Mouse (Mus musculus) frontal cortex, postnatal 36 days (tissue): ENCODE measurements around the gene Usp10.

Source experiments
- DNase-seq, 2 experiments: peaks; one replicate each; pipeline ENCODE4 v3.0.0; 2022; ENCODE audit warnings: low spot score in 2 of 2

The Usp10 gene

DNA sequence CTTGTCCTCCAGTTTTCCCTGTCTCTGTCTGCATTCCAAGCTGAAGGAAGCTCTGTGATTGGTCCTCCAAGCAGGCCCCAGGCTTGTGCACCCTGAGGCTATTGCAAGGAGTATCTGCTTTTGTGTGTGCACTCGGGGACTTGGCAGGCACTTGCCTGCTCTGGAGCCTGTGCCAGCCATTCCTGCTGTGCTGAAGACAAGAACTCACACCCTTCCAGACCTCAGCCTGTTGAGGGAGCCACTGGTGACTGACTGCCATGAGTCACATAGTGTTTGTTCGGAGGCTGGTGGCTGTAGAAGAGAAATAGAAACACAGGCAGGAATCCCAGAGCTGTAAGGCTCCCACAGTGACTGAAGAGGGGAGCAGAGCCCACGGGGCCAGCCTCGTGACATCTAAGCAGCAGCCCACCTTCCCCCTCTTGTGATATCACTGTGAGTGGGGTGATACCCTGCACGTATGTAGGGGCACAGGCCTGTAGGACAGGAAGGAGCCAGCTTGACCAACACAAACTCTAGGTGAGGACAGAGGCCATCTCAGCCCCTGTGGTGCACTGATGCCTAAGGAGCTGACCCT is 50.5 kb downstream of the Usp10 start:
- peak; percentile 64 to 68 for DNase-seq

DNA sequence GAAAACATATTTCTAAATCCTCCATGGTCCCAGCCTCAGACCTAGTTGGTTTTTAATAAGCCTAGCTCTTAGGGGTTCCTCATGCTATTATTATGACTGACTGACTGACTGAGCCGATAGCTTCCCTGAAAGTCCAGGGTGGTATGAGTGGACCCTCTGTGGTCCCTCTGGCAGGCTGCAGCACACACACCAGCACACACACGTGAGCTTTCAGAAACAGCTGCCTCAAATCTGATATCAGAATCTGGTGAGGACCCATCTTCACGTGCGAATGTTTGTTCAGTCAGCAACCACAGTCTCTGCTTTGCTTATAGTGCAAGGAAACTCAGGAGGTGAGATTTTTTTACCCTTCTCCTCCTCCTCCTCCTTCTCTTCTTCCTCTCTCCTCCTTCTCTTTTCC is 54.7 kb downstream of the Usp10 start:
- no peak for DNase-seq

DNA sequence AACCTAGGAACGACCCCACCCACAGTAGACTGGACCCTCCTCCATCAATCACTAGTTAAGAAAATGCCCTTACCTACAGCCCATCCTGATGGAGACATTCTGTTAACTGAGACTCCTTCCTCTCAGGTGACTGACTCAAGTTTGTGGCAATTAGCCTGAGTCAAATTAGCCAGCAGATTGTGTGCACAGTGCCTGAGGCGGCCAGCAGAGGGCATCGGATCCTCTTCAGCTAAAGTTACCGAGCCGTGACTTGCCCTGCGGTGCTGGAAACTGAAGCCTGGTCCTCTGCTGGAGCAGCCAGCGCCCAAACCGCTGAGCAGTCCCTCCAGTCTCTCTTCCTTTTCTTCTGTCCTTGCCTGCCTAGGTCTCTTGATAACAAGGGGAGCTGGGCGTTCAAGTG is 57.3 kb downstream of the Usp10 start:
- DNase-seq = no peak

DNA sequence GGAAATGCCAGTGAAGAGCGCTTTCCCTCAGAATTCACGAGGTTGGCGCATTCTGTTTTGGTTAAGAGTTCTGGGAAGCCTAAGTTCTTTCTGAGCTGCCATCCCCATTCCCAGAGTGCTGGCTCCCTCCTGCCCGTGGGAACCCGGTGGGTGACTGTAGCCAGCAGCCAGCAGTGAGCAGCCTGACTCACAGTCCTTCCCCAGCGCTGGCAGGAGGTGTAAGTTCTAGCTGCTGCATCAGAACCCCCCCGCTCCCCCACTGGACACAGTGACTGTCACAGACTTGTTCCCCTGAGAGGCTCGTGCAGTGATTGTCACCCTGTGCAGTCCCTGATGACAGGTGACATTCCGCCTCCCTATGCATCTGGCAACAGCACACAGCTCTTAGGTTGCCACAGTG is 60.0 kb downstream of the Usp10 start:
- DNase-seq = peak in 1 of 2 experiments; percentile 52

DNA sequence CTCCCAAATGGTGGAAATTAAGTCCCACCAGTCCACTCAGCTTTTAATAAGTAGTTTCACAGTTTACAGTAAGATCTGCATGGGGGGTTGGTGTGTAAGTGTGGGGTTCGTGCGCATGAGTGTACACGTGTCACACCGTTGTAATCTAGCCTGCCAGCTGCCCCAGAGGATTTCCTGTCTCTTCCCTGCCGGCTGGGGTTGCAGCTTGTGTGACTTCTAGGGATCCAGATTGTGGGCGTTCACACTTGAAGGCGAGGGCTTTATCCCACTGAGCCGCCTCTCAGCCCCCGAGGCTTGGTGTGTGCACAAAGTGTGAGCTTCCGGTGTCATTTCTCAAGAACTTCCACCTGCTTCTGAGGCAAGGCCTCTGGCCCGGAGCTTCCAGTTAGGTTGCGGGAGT is 62.4 kb downstream of the Usp10 start:
- DNase-seq = no peak

GRCm38 (mm10) chr8:119978770-119979381 is 68.7 kb downstream of the Usp10 start:
- no peak for DNase-seq

- DNase-seq = no peak
Measured at GRCm38 (mm10) chr8:119981253-119981652, 71.1 kb downstream of the Usp10 start.

DNA sequence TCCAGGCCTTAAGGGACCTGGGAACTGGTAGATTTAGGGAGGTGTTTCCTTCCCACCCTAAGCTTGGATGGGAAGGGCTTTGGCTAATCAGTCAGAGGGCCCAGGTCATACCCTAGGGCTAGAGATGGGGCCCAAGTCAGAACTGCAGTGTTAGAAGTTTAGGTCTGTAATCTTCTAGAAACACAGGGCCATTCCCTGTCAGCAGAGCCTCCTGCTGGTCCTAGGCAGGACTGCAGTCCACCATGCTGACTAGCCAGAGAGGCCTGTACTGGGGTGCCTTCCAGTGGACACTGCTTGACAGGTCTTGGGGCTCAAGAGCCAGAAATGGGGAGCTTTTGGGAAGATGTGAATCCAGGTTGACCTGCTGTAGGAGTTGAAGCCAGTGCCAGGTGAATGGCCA is 73.9 kb downstream of the Usp10 start:
- no peak for DNase-seq

DNA sequence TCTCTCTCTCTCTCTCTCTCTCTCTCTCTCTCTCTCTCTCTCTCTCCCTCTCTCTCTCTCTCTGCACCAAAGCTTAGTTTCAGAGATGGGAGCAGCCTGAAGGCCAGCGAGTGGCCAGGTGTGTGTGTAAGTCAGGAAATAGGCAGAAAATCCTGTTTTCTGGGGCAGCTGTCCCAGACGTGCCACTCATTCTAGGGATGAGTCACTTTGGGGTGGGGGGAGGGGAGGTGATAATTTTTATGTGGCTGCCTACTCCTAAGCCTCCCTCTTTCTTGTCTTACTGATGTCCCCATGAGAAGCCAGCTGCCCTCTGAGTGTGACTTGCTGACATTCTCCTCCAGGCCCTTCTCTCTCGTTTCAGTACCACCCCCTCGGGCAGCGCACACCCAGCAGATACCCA is 76.0 kb downstream of the Usp10 start:
- DNase-seq = no peak

DNA sequence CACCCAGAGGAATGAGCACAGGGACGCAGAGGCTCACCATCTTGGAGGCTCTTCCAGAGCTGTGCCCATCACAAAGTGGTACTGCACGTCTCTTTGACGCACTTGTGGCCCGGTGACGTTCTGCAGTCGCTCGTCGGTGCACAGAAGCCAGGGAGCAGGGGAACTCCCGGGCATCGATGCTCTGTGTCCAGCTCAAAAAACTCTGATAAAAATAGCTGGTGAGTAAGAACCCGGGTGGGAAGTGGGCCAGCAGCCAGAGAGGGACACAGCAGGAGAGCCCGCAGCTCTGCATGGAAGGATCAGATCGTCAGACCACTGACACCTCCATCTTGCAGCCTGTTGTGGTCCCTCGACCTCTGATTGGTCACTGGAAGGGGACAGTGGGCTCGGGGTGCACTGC is 77.9 kb downstream of the Usp10 start:
- DNase-seq = peak in 1 of 2 experiments; percentile 15

DNA sequence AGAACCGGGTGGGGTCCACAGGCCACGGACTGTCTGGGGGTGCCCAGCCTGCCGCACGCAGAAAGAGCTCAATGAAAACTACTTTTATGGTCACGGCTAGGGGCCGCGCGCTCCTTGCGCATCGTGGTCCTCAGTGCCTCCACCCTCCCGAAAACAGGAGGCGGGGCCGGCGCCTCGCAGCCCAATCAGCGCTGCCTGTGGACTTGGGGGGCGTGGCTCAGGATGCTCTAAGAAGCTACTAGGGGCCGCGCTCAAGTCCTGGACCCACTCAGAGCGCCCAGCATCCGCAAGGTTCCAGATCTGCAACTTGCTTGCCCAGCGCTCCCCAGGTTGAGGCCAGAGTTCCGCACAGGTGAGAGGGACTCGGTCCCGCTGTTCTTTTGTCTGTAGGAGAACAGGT is 82.1 kb downstream of the Usp10 start, which contains the start of gene Crispld2:
Gene Crispld2 (plus strand): TSS at position 190 of the 400 bp plus-strand sequence.
- peak; percentile 31 to 52 for DNase-seq

- no peak for DNase-seq
Measured at GRCm38 (mm10) chr8:119994114-119994513, 84.0 kb downstream of the Usp10 start.

GRCm38 (mm10) chr8:119994556-119994955 is 84.4 kb downstream of the Usp10 start:
- DNase-seq = no peak

GRCm38 (mm10) chr8:119997266-119997665 is 87.1 kb downstream of the Usp10 start:
- DNase-seq = no peak

DNA sequence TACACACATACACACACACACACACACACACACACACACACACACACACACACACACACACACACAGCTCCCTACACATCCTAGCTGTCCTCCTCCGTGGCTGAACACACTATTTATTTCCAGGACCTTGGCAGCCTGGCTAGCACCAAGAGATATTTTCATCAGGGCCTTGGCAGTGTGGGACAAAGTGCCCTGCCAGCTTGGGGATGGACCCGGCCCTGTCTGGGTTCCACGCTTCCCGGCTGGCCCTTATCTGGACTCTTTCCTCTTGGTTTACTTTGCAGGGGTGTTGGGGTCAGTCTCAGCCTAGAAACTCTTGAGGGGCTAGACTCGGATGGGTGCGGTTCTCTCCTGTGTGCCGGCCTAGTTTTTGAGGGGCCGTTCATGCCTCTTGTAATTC is 90.3 kb downstream of the Usp10 start:
- DNase-seq = no peak

GRCm38 (mm10) chr8:120001712-120002111 is 91.6 kb downstream of the Usp10 start:
- DNase-seq = no peak

- DNase-seq = no peak
Measured at GRCm38 (mm10) chr8:120002348-120002747, 92.2 kb downstream of the Usp10 start.

DNA sequence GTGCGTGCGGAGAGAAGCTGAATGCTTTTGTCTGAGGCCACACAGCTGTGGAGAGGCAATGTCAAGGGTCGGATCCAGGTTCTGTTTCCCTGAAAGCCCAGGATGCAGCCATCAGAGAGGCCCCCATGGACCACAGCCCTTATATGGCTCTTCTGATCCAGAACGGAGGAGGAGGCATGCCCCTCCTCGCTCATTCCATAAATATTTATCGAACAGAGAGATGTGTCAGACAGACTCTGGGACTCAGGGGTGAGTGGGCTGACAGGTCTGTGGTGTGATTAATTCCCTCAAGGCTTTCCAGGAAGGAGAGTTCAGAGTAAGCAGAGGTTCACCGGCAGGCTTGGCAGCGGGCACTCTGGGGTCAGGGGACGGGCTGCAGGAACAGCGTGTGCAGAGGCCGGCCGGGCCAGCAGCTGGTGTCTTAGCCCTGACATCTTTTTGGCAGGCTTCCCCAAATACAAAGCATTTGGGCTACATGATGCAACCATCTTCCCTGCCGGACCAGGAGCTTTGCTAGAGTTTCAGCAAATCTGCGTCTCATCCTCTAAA is 94.1 kb downstream of the Usp10 start:
- no peak for DNase-seq

- no peak for DNase-seq
Measured at GRCm38 (mm10) chr8:120004705-120005381, 94.7 kb downstream of the Usp10 start.

- no peak for DNase-seq
Measured at GRCm38 (mm10) chr8:120006645-120007160, 96.5 kb downstream of the Usp10 start.
